Mouse (Mus musculus) liver, embryonic 14.5 days (tissue): ENCODE results near the gene Pde10a. TPM values are rescaled to one million over a fixed set of nuclear protein-coding genes. Genes with fewer than 3 reads are reported as not detected.

Source experiments
- ATAC-seq: fragments of 200-750 bp; cut with Nextera tagmentation; 2 replicates; pipeline ENCODE4 v1.8.0; 2017; ENCODE audit warnings: moderate number of reproducible peaks, mild to moderate bottlenecking, moderate library complexity; ENCODE audit not compliant: insufficient read depth
- DNase-seq, 3 experiments: peaks; one replicate each; pipeline ENCODE4 v3.0.0-alpha.2; 2012 to 2013; ENCODE audit warnings: low read depth in 3 of 3, low spot score in 3 of 3
- H3K27ac ChIP-seq: fragments of 300-500 bp; sonication (generic); 2 replicates; pipeline ENCODE4 v1.5.1; 2014; ENCODE audit warnings: moderate library complexity, mild to moderate bottlenecking, control low read depth, inconsistent platforms
- H3K27me3 ChIP-seq: fragments of 300-500 bp; sonication (generic); 2 replicates; pipeline ENCODE4 v1.6.1; 2014; ENCODE audit warnings: mild to moderate bottlenecking, low read length, moderate library complexity; ENCODE audit not compliant: control insufficient read depth, insufficient read depth
- H3K36me3 ChIP-seq: fragments of 300-500 bp; sonication (generic); replicated peaks from 2 replicates; pipeline ENCODE4 v1.6.1; 2014; ENCODE audit warnings: low read depth; ENCODE audit not compliant: control insufficient read depth, insufficient read depth
- H3K4me1 ChIP-seq, 2 experiments: fragments of 200-500 bp in 1 of 2; fragments of 300-500 bp in 1 of 2; sonication (generic) in 1 of 2; replicated peaks; 2 replicates each; pipeline ENCODE4 v1.6.1; 2012 to 2014; ENCODE audit warnings: antibody characterized with exemption in 1 of 2, inconsistent platforms in 1 of 2, low read length in 1 of 2; ENCODE audit not compliant: control insufficient read depth in 2 of 2, insufficient read depth in 2 of 2
- H3K4me2 ChIP-seq: fragments of 300-500 bp; sonication (generic); 2 replicates; pipeline ENCODE4 v1.6.1; 2014; ENCODE audit warnings: low read depth, mild to moderate bottlenecking, control low read depth, moderate library complexity
- H3K4me3 ChIP-seq, 2 experiments: fragments of 200-500 bp in 1 of 2; fragments of 300-500 bp in 1 of 2; sonication (generic) in 1 of 2; 2 replicates each; pipeline ENCODE4 v1.5.1; 2012 to 2014; ENCODE audit warnings: low read depth in 2 of 2, low read length in 2 of 2, mild to moderate bottlenecking in 2 of 2, control low read depth in 1 of 2, inconsistent platforms in 1 of 2, moderate library complexity in 1 of 2; ENCODE audit not compliant: insufficient read depth in 1 of 2
- H3K9ac ChIP-seq: fragments of 300-500 bp; sonication (generic); replicated peaks from 2 replicates; pipeline ENCODE4 v1.6.1; 2014; ENCODE audit warnings: mild to moderate bottlenecking, control low read depth, moderate library complexity
- H3K9me3 ChIP-seq: fragments of 300-500 bp; sonication (generic); 2 replicates; pipeline ENCODE4 v1.6.1; 2016; ENCODE audit warnings: low read length, mixed read lengths; ENCODE audit not compliant: control insufficient read depth
- CTCF ChIP-seq: IDR thresholded peaks from 2 replicates; pipeline ENCODE4 v1.5.1; 2016; ENCODE audit warnings: antibody characterized with exemption, low read depth, control low read depth
- EP300 ChIP-seq: IDR thresholded peaks from 2 replicates; pipeline ENCODE4 v1.6.1; 2016; ENCODE audit warnings: antibody characterized with exemption, low read depth
- WGBS: fragments of 180-500 bp; shearing (Covaris S2); extraction: QIAGEN DNeasy Blood & Tissue Kit; methylation state at CpG from one replicate; pipeline ENCODE4 v1.1.7; 2014; ENCODE audit not compliant: insufficient replicate concordance; 5-methylcytosine and 5-hydroxymethylcytosine counted together
- polyA plus RNA-seq, 2 experiments: library from polyadenylated mRNA; depleted of rRNA in 1 of 2; stranded (reverse) in 1 of 2; unstranded in 1 of 2; fragments of >200 nt; fragmentation: Nextera tagmentation in 1 of 2; extraction: Ambion mirVana in 1 of 2; gene quantifications; 2 replicates each; pipeline versions ENCODE4 v1.2.1 to v1.2.3; 2012 to 2014

Pde10a gene
- polyA plus RNA-seq, 2 experiments: 0.52 to 0.60 TPM

- Histone ChIP-seq H3K27me3 (no peaks in the 10 kb centered on the region), H3K4me2 (no peak overlapping the region), H3K9ac (no peak overlapping the region), H3K27ac (no peak overlapping the region), H3K4me1 (no peaks in the 10 kb centered on the region), H3K36me3 (no peaks in the 10 kb centered on the region), H3K9me3 (no peaks in the 10 kb centered on the region), H3K4me3 (no peak overlapping the region)
- 23% methylated on average over 1 of the region's 1 CpGs for WGBS
- TF ChIP-seq CTCF (no peak), EP300 (no peak)
- DNase-seq (no peak), ATAC-seq (no peak)
These were observed 220.2 kb downstream of the Pde10a start for GRCm38 (mm10) chr17:8745334-8745733.

- Histone ChIP-seq H3K36me3 (no peaks in the 10 kb centered on the region), H3K9me3 (no peaks in the 10 kb centered on the region), H3K4me1 (no peaks in the 10 kb centered on the region), H3K4me2 (no peak overlapping the region), H3K9ac (no peak overlapping the region), H3K27me3 (no peaks in the 10 kb centered on the region), H3K27ac (no peak overlapping the region), H3K4me3 (no peak overlapping the region)
- no peak for ATAC-seq
- TF ChIP-seq CTCF (no peak), EP300 (no peak)
- DNase-seq: no peak
- 41% methylated on average over 4 of the region's 4 CpGs for WGBS
These were observed 224.3 kb downstream of the Pde10a start for GRCm38 (mm10) chr17:8749426-8749825.

GRCm38 (mm10) chr17:8757576-8757975 is 232.4 kb downstream of the Pde10a start:
- Histone ChIP-seq H3K4me3 (no peak overlapping the region), H3K27me3 (no peaks in the 10 kb centered on the region), H3K9ac (no peak overlapping the region), H3K4me2 (no peak overlapping the region), H3K4me1 (no peaks in the 10 kb centered on the region), H3K9me3 (no peaks in the 10 kb centered on the region), H3K36me3 (no peaks in the 10 kb centered on the region), H3K27ac (no peak overlapping the region)
- no peak for ATAC-seq
- DNase-seq: no peak
- no peak for TF ChIP-seq EP300
- TF ChIP-seq CTCF: no peak
- 73% methylated on average over 5 of the region's 5 CpGs for WGBS

DNA sequence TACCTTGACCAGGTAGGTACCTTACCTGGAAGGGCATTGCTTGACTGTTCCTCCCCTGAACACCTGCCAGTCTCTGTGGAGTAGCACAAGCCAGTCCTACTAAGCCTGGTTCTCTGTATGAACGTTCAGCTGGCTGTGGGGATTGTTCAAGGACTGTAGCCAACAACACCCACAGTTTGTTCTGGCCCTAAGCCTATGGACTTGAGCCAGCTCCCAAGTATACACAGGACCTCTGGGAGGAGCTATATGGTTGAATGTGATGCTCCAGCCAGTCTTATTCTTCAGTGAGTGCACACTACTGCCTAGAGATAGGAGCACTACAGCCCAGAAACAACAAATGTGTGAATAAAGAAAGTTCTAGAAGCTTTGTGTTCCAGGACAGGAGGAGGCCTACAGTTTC is 238.1 kb downstream of the Pde10a start:
- Histone ChIP-seq H3K27me3 (no peaks in the 10 kb centered on the region), H3K9ac (no peak overlapping the region), H3K27ac (no peak overlapping the region), H3K4me2 (no peak overlapping the region), H3K4me1 (no peaks in the 10 kb centered on the region), H3K36me3 (no peaks in the 10 kb centered on the region), H3K4me3 (no peak overlapping the region), H3K9me3 (no peaks in the 10 kb centered on the region)
- WGBS: 9% methylated on average over 1 of the region's 1 CpGs
- DNase-seq (no peak), ATAC-seq (no peak)
- no peak for TF ChIP-seq CTCF
- no peak for TF ChIP-seq EP300

DNA sequence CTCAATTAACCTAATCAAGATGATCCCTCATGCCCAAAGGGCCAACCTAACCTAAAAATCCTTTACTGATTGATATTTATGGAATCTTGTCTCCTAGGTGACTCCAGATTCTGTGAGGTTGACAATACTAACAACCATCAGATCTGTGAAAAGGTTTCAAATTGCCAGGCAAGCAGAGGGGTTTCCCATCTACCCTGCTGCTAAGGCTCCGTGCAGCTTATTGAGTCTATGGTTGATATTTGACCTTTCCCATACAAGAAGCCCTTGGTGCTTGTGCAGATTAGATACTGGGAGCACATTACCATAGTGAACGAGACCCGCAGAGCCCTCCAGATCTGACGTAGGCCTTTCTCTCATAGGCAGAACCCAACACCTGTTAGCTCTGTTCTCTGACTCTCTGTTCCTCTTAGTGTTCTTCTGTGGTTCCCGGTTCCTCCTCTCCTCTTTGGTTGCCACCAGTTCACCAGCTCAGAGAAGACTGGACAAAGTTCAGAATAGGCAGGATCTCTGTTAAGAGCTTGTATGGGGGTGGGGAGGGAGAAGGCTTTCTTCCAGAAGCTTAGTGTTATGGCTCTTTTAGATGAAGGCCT is 240.9 kb downstream of the Pde10a start:
- Histone ChIP-seq H3K9ac (no peak overlapping the region), H3K4me1 (no peaks in the 10 kb centered on the region), H3K4me2 (no peak overlapping the region), H3K9me3 (no peaks in the 10 kb centered on the region), H3K27ac (no peak overlapping the region), H3K36me3 (no peaks in the 10 kb centered on the region), H3K4me3 (no peak overlapping the region), H3K27me3 (no peaks in the 10 kb centered on the region)
- TF ChIP-seq CTCF (no peak), EP300 (no peak)
- no peak for DNase-seq
- 71% methylated on average over 5 of the region's 5 CpGs for WGBS
- ATAC-seq: no peak
